Mouse (Mus musculus) inflammation-experienced regulatory T-cells, adult 6 months (primary cell): Measurements from ENCODE around the gene Lrrc75b. TPM values are rescaled to one million over a fixed set of nuclear protein-coding genes. Genes with fewer than 3 reads are reported as not detected.

Source experiments
- polyA plus RNA-seq, 3 experiments: library from polyadenylated mRNA; unstranded; fragments of 100-300 nt; shearing (Covaris generic); gene quantifications; one replicate each; pipeline ENCODE4 v1.2.1; 2017

Gene Lrrc75b
- polyA plus RNA-seq, 3 experiments from 2014 or later = 0.16 to 1.7 (median 0.47) TPM

Other genes with a start within 250 kb of the Lrrc75b start
- 10 to 100 TPM; 16.5 to 35.9 (median 32.7) TPM for gene Adora2a, start 243.5 kb downstream of the Lrrc75b start, polyA plus RNA-seq
- under 1 TPM; 0.21 to 0.59 (median 0.29) TPM for gene Upb1, start 159.2 kb downstream of the Lrrc75b start, polyA plus RNA-seq
- gene Snrpd3, start 42.8 kb downstream of the Lrrc75b start, polyA plus RNA-seq = 100 to 1,000 TPM; 134 to 236 (median 208) TPM
- gene Gucd1, start 42.4 kb downstream of the Lrrc75b start, polyA plus RNA-seq = 10 to 100 TPM; 14.3 to 18.4 (median 17.1) TPM
- gene Ggt1, start 1.3 kb upstream of the Lrrc75b start, polyA plus RNA-seq = 10 to 100 TPM in 1 of 3 experiments, 1 to 10 TPM in 1, under 1 TPM in 1; 0.26 to 15.4 (median 2.2) TPM
- under 1 TPM; 0.29 to 0.45 (median 0.42) TPM for gene Ggt5, start 29.0 kb upstream of the Lrrc75b start, polyA plus RNA-seq
- gene Susd2, start 83.7 kb upstream of the Lrrc75b start, polyA plus RNA-seq = 10 to 100 TPM; 12.4 to 23.2 (median 19.2) TPM
- 10 to 100 TPM; 24.8 to 27.1 (median 26.2) TPM for gene Cabin1, start 204.0 kb upstream of the Lrrc75b start, polyA plus RNA-seq
- 10 to 100 TPM; 63.4 to 95.0 (median 86.4) TPM for gene Ddt, start 213.1 kb upstream of the Lrrc75b start, polyA plus RNA-seq
- gene Gm20441, start 220.6 kb upstream of the Lrrc75b start, polyA plus RNA-seq = not detected
- 10 to 100 TPM in 1 of 3 experiments, 1 to 10 TPM in 2; 9.0 to 12.7 (median 9.3) TPM for gene Gstt3, start 221.1 kb upstream of the Lrrc75b start, polyA plus RNA-seq
- gene Gstt1, start 238.3 kb upstream of the Lrrc75b start, polyA plus RNA-seq = 1 to 10 TPM; 1.7 to 3.6 (median 2.2) TPM